In genomic region chr16:38467091-38467916, GRCm38 (mm10) we compare ENCODE assay signal across 20 mouse cellular contexts. TPM values are rescaled to one million over a fixed set of nuclear protein-coding genes. Genes with fewer than 3 reads are reported as not detected.
DNase-seq lines count a peak whose midpoint lies in the region; ATAC-seq and TF ChIP-seq lines count a peak whose summit lies in the region.
"Had no signal": no experiment of that assay in that cellular context is flagged by ENCODE, and none has a peak within 500 bp of the region (broad histone marks: within the 10 kb centered on the region; RNA-seq: fewer than 3 reads in every experiment).

No protein-coding gene starts in this region.

- H3K27me3 ChIP-seq in liver, embryonic 12.5 days (replicated peaks) = no peaks in the 10 kb centered on the region
- no peaks in the 10 kb centered on the region for H3K27me3 ChIP-seq in liver, postnatal 0 days (ENCODE audit: insufficient read depth, low read length)
- no peaks in the 10 kb centered on the region for H3K27me3 ChIP-seq in intestine, embryonic 15.5 days (replicated peaks)
- no peaks in the 10 kb centered on the region for H3K27me3 ChIP-seq in liver, embryonic 14.5 days (ENCODE audit: control insufficient read depth, insufficient read depth, low read length)
- H3K27me3 ChIP-seq: embryonic facial prominence, embryonic 15.5 days; hindbrain, embryonic 12.5 days had no signal

- peaks cover 34% of the 10 kb centered on the region for H3K4me1 ChIP-seq in liver, embryonic 12.5 days
- H3K4me1 ChIP-seq in liver, postnatal 0 days (ENCODE audit: insufficient read depth) = peaks cover 5% of the 10 kb centered on the region; the same call in 1 of the 2 replicates
- 0 out of 2 replicates have a peak, but pooled peaks cover 2% of the 10 kb centered on the region for H3K4me1 ChIP-seq in intestine, embryonic 15.5 days (replicated peaks)
- H3K4me1 ChIP-seq in liver, embryonic 14.5 days (replicated peaks; ENCODE audit: control insufficient read depth in 2 of 2, insufficient read depth in 2 of 2, low read length in 1 of 2) = peaks cover 10 to 25% of the 10 kb centered on the region in 2 experiments
- H3K4me1 ChIP-seq: embryonic facial prominence, embryonic 15.5 days; hindbrain, embryonic 12.5 days had no signal

- no peak overlapping the region for H3K27ac ChIP-seq in liver, embryonic 12.5 days
- H3K27ac ChIP-seq in liver, postnatal 0 days (ENCODE audit: low read depth) = no peak overlapping the region
- peak overlapping the region; percentile 27; the same call in 1 of the 2 replicates for H3K27ac ChIP-seq in intestine, embryonic 15.5 days
- H3K27ac ChIP-seq in liver, embryonic 14.5 days = no peak overlapping the region
- H3K27ac ChIP-seq: embryonic facial prominence, embryonic 15.5 days; forebrain, embryonic 10.5 days; gastrocnemius, adult 2 months; hindbrain, embryonic 12.5 days had no signal

- no peak for DNase-seq in liver, postnatal 0 days
- no peak for DNase-seq in liver, embryonic 14.5 days (ENCODE audit: low read depth in 3 of 3, low spot score in 3 of 3)
- no peak for DNase-seq in kidney, postnatal 36 days
- DNase-seq in kidney, postnatal 25 days = no peak
- DNase-seq: cerebellum, adult 11 months; cerebellum, adult 8-10 months; cerebellum, postnatal 14 days; embryo, embryonic 11 days; gastrocnemius, adult 2 months; gastrocnemius, postnatal 25 days; heart, postnatal 10 days; heart, postnatal 4 days had no signal

- TF ChIP-seq EP300 in liver, postnatal 0 days (IDR thresholded peaks at IDR 0.05; ENCODE audit: low read depth) = no peak
- TF ChIP-seq EP300 in liver, embryonic 14.5 days (IDR thresholded peaks at IDR 0.05; ENCODE audit: low read depth) = no peak

- TF ChIP-seq CTCF in liver, postnatal 0 days (IDR thresholded peaks at IDR 0.05; ENCODE audit: low read depth) = no peak
- no peak for TF ChIP-seq CTCF in liver, embryonic 14.5 days (IDR thresholded peaks at IDR 0.05; ENCODE audit: low read depth)

- H3K9ac ChIP-seq in liver, embryonic 12.5 days = no peak overlapping the region
- no peak overlapping the region for H3K9ac ChIP-seq in liver, postnatal 0 days (replicated peaks)
- no peak overlapping the region for H3K9ac ChIP-seq in intestine, embryonic 15.5 days
- no peak overlapping the region for H3K9ac ChIP-seq in liver, embryonic 14.5 days (replicated peaks)
- H3K9ac ChIP-seq: embryonic facial prominence, embryonic 15.5 days; hindbrain, embryonic 12.5 days had no signal

- no peak overlapping the region for H3K4me3 ChIP-seq in liver, embryonic 12.5 days
- H3K4me3 ChIP-seq in liver, postnatal 0 days (ENCODE audit: low read depth, low read length) = no peak overlapping the region
- no peak overlapping the region for H3K4me3 ChIP-seq in intestine, embryonic 15.5 days (replicated peaks)
- H3K4me3 ChIP-seq in liver, embryonic 14.5 days (ENCODE audit: insufficient read depth in 1 of 2, low read depth in 2 of 2, low read length in 2 of 2) = no peak overlapping the region
- H3K4me3 ChIP-seq: embryonic facial prominence, embryonic 15.5 days; erythroblast, embryonic 14.5 days; forebrain, embryonic 10.5 days; gastrocnemius, adult 2 months; hindbrain, embryonic 12.5 days had no signal

- no peaks in the 10 kb centered on the region for H3K36me3 ChIP-seq in liver, embryonic 12.5 days
- no peaks in the 10 kb centered on the region for H3K36me3 ChIP-seq in liver, postnatal 0 days (replicated peaks; ENCODE audit: insufficient read depth, low read length)
- H3K36me3 ChIP-seq in intestine, embryonic 15.5 days = no peaks in the 10 kb centered on the region
- H3K36me3 ChIP-seq in liver, embryonic 14.5 days (replicated peaks; ENCODE audit: control insufficient read depth, insufficient read depth, low read depth) = no peaks in the 10 kb centered on the region
- H3K36me3 ChIP-seq: embryonic facial prominence, embryonic 15.5 days; forebrain, embryonic 10.5 days; hindbrain, embryonic 12.5 days had no signal

- no peak overlapping the region for H3K4me2 ChIP-seq in liver, embryonic 12.5 days
- no peak overlapping the region for H3K4me2 ChIP-seq in liver, postnatal 0 days (ENCODE audit: low read depth, low read length)
- H3K4me2 ChIP-seq in intestine, embryonic 15.5 days (replicated peaks) = no peak overlapping the region
- no peak overlapping the region for H3K4me2 ChIP-seq in liver, embryonic 14.5 days (ENCODE audit: low read depth)
- H3K4me2 ChIP-seq: embryonic facial prominence, embryonic 15.5 days; hindbrain, embryonic 12.5 days had no signal

- H3K9me3 ChIP-seq in liver, embryonic 12.5 days (replicated peaks) = no peaks in the 10 kb centered on the region
- no peaks in the 10 kb centered on the region for H3K9me3 ChIP-seq in liver, postnatal 0 days (ENCODE audit: low read length)
- H3K9me3 ChIP-seq in intestine, embryonic 15.5 days = no peaks in the 10 kb centered on the region
- H3K9me3 ChIP-seq in liver, embryonic 14.5 days (ENCODE audit: control insufficient read depth, low read length) = no peaks in the 10 kb centered on the region
- H3K9me3 ChIP-seq: embryonic facial prominence, embryonic 15.5 days; forebrain, embryonic 10.5 days; hindbrain, embryonic 12.5 days had no signal

- peak; percentile 53; the same call in 1 of the 2 replicates for ATAC-seq in liver, embryonic 12.5 days
- ATAC-seq in liver, postnatal 0 days = no peak
- ATAC-seq in intestine, embryonic 15.5 days = peak; percentile 77
- ATAC-seq in liver, embryonic 14.5 days (ENCODE audit: insufficient read depth) = peak; percentile 15; the same call in 1 of the 2 replicates
- ATAC-seq: forebrain, embryonic 14.5 days had no signal

- 62% methylated on average over 13 of the region's 13 CpGs for WGBS in liver, embryonic 12.5 days (ENCODE audit: insufficient replicate concordance)
- 70% methylated on average over 13 of the region's 13 CpGs for WGBS in liver, postnatal 0 days (ENCODE audit: insufficient replicate concordance)
- 76% methylated on average over 13 of the region's 13 CpGs for WGBS in intestine, embryonic 15.5 days
- WGBS in liver, embryonic 14.5 days (ENCODE audit: insufficient replicate concordance) = 60% methylated on average over 13 of the region's 13 CpGs

RNA-seq across cellular contexts. Expression of gene Cd80, which starts 11.9 kb away (rescaled TPM):
- polyA plus RNA-seq in liver, embryonic 12.5 days (2016; fragmentation: Nextera tagmentation; extraction: Ambion mirVana) = 0.12 and 0.19 TPM in 2 replicates
- polyA plus RNA-seq in liver, postnatal 0 days (2015; fragmentation: Nextera tagmentation; extraction: Ambion mirVana) = 0.13 and 0.15 TPM in 2 replicates
- 0.18 and 0.21 TPM in 2 replicates for polyA plus RNA-seq in intestine, embryonic 15.5 days (2015; fragmentation: Nextera tagmentation; extraction: Ambion mirVana)
- polyA plus RNA-seq in liver, embryonic 14.5 days (2012; rRNA removed) = 0.12 and 0.35 TPM in 2 replicates
- polyA plus RNA-seq in liver, embryonic 14.5 days (2014; fragmentation: Nextera tagmentation; extraction: Ambion mirVana) = 0.15 and 0.18 TPM in 2 replicates
- polyA plus RNA-seq: erythroblast, embryonic 14.5 days had no signal

RNA-seq across cellular contexts. Expression of gene Adprh, which starts 14.8 kb away (rescaled TPM):
- polyA plus RNA-seq in liver, embryonic 12.5 days (2016; fragmentation: Nextera tagmentation; extraction: Ambion mirVana) = 50.8 and 53.5 TPM in 2 replicates
- 17.9 and 22.2 TPM in 2 replicates for polyA plus RNA-seq in liver, postnatal 0 days (2015; fragmentation: Nextera tagmentation; extraction: Ambion mirVana)
- 83.4 and 84.7 TPM in 2 replicates for polyA plus RNA-seq in intestine, embryonic 15.5 days (2015; fragmentation: Nextera tagmentation; extraction: Ambion mirVana)
- polyA plus RNA-seq in liver, embryonic 14.5 days (2012; rRNA removed) = 12.4 and 15.2 TPM in 2 replicates
- 23.7 and 29.9 TPM in 2 replicates for polyA plus RNA-seq in liver, embryonic 14.5 days (2014; fragmentation: Nextera tagmentation; extraction: Ambion mirVana)

RNA-seq across cellular contexts. Expression of gene Pla1a, which starts 34.4 kb away (rescaled TPM):
- 3.4 TPM in 2 replicates for polyA plus RNA-seq in liver, embryonic 12.5 days (2016; fragmentation: Nextera tagmentation; extraction: Ambion mirVana)
- 49.8 and 55.8 TPM in 2 replicates for polyA plus RNA-seq in liver, postnatal 0 days (2015; fragmentation: Nextera tagmentation; extraction: Ambion mirVana)
- polyA plus RNA-seq in intestine, embryonic 15.5 days (2015; fragmentation: Nextera tagmentation; extraction: Ambion mirVana) = 1.3 and 1.7 TPM in 2 replicates
- 13.8 and 15.0 TPM in 2 replicates for polyA plus RNA-seq in liver, embryonic 14.5 days (2012; rRNA removed)
- polyA plus RNA-seq in liver, embryonic 14.5 days (2014; fragmentation: Nextera tagmentation; extraction: Ambion mirVana) = 15.5 and 18.9 TPM in 2 replicates
- polyA plus RNA-seq: embryonic facial prominence, embryonic 11.5 days; erythroblast, embryonic 14.5 days; forebrain, embryonic 10.5 days had no signal

RNA-seq across cellular contexts. Expression of gene Timmdc1, which starts 55.2 kb away (rescaled TPM):
- polyA plus RNA-seq in liver, embryonic 12.5 days (2016; fragmentation: Nextera tagmentation; extraction: Ambion mirVana) = 19.7 and 19.9 TPM in 2 replicates
- polyA plus RNA-seq in liver, postnatal 0 days (2015; fragmentation: Nextera tagmentation; extraction: Ambion mirVana) = 14.8 and 17.0 TPM in 2 replicates
- polyA plus RNA-seq in intestine, embryonic 15.5 days (2015; fragmentation: Nextera tagmentation; extraction: Ambion mirVana) = 25.6 and 26.6 TPM in 2 replicates
- 4.1 and 5.6 TPM in 2 replicates for polyA plus RNA-seq in liver, embryonic 14.5 days (2012; rRNA removed)
- 7.2 and 9.4 TPM in 2 replicates for polyA plus RNA-seq in liver, embryonic 14.5 days (2014; fragmentation: Nextera tagmentation; extraction: Ambion mirVana)
